Mouse (Mus musculus): ENCODE results near the gene Catsperd. TPM values are rescaled to one million over a fixed set of nuclear protein-coding genes. Genes with fewer than 3 reads are reported as not detected.

Catsperd gene
- polyA plus RNA-seq, 1 experiment from 2014 or later, result 0.56 TPM

DNA sequence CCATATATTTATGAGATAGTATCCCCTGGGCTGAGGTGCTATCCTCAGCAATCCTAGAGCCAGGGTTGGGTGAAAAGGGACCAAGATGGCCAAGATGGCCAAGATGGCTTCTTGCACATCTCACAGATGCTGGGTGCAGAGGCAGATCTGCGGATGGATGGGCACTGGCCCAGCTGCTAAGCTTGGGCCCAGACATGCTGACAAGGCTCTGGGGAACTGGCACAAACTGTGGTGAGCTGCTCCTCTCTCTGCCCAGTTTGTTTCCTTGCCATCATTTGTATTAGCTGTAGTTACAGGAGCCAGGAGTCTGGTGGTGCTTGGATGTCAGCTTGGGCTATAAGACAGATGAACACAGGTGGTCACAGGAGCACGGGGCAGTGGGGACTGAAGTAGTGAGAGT lies 56.7 kb downstream of the Catsperd start:
- Histone ChIP-seq H3K4me2 (replicated peaks; ENCODE audit: low read depth, low read length) (no peak overlapping the region), H3K9ac (ENCODE audit: low read depth, low read length) (no peak overlapping the region), H3K4me1 (replicated peaks; ENCODE audit: control insufficient read depth, insufficient read depth, low read length) (no peaks in the 10 kb centered on the region), H3K27me3 (ENCODE audit: control insufficient read depth, insufficient read depth, low read length) (no peaks in the 10 kb centered on the region), H3K36me3 (ENCODE audit: control insufficient read depth, insufficient read depth, low read length) (0 out of 2 replicates have a peak, but pooled peaks cover 8% of the 10 kb centered on the region), H3K9me3 (ENCODE audit: control insufficient read depth, low read length) (no peaks in the 10 kb centered on the region), H3K27ac (ENCODE audit: low read depth, low read length) (no peak overlapping the region), H3K4me3 (ENCODE audit: low read depth, low read length) (no peak overlapping the region)
- 94% methylated on average over 2 of the region's 2 CpGs for WGBS
- ATAC-seq (ENCODE audit: low FRiP score), result no peak
- no peak for DNase-seq (ENCODE audit: low spot score)

DNA sequence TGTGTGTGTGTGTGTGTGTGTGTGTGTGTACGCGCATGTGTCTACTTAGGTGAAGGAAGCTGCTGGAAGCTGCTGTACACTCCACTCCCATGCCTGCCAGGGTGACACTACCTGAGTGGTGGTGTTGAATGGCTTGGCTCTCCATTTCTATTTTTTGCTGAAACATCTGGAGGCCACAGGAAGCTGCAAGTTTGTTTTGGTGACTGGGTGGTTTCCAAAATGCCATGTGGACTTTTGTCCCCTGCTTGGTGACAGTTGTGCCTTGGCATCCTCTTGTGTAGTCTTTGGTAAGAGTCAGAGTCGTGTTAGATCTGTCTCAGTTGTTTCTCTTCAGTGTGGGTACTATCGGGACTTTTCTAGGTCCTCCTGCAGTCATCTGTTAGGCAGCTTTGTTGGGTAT lies 58.9 kb downstream of the Catsperd start:
- 0 out of 2 replicates have a peak, but pooled peaks cover 8% of the 10 kb centered on the region for H3K36me3 ChIP-seq (ENCODE audit: control insufficient read depth, insufficient read depth, low read length)
- H3K4me1 ChIP-seq (replicated peaks; ENCODE audit: control insufficient read depth, insufficient read depth, low read length), result no peaks in the 10 kb centered on the region
- WGBS, result 92% methylated on average over 4 of the region's 4 CpGs
- no peak overlapping the region for H3K4me3 ChIP-seq (ENCODE audit: low read depth, low read length)
- ATAC-seq (ENCODE audit: low FRiP score) (no peak), DNase-seq (ENCODE audit: low spot score) (no peak)
- H3K9me3 ChIP-seq (ENCODE audit: control insufficient read depth, low read length), result no peaks in the 10 kb centered on the region
- no peak overlapping the region for H3K27ac ChIP-seq (ENCODE audit: low read depth, low read length)
- H3K4me2 ChIP-seq (replicated peaks; ENCODE audit: low read depth, low read length), result no peak overlapping the region
- no peaks in the 10 kb centered on the region for H3K27me3 ChIP-seq (ENCODE audit: control insufficient read depth, insufficient read depth, low read length)
- no peak overlapping the region for H3K9ac ChIP-seq (ENCODE audit: low read depth, low read length)

GRCm38 (mm10) chr17:56688045-56688444 lies 60.1 kb downstream of the Catsperd start:
- DNase-seq (ENCODE audit: low spot score), result no peak
- Histone ChIP-seq H3K4me3 (ENCODE audit: low read depth, low read length) (no peak overlapping the region), H3K9ac (ENCODE audit: low read depth, low read length) (no peak overlapping the region), H3K36me3 (ENCODE audit: control insufficient read depth, insufficient read depth, low read length) (peaks cover 15% of the 10 kb centered on the region; the same call in 1 of the 2 replicates), H3K4me2 (replicated peaks; ENCODE audit: low read depth, low read length) (no peak overlapping the region), H3K27me3 (ENCODE audit: control insufficient read depth, insufficient read depth, low read length) (no peaks in the 10 kb centered on the region), H3K27ac (ENCODE audit: low read depth, low read length) (no peak overlapping the region), H3K4me1 (replicated peaks; ENCODE audit: control insufficient read depth, insufficient read depth, low read length) (no peaks in the 10 kb centered on the region), H3K9me3 (ENCODE audit: control insufficient read depth, low read length) (no peaks in the 10 kb centered on the region)
- no peak for ATAC-seq (ENCODE audit: low FRiP score)

- Histone ChIP-seq H3K36me3 (ENCODE audit: control insufficient read depth, insufficient read depth, low read length) (peaks cover 16% of the 10 kb centered on the region; the same call in 1 of the 2 replicates), H3K9ac (ENCODE audit: low read depth, low read length) (no peak overlapping the region), H3K4me3 (ENCODE audit: low read depth, low read length) (no peak overlapping the region), H3K27me3 (ENCODE audit: control insufficient read depth, insufficient read depth, low read length) (no peaks in the 10 kb centered on the region), H3K9me3 (ENCODE audit: control insufficient read depth, low read length) (no peaks in the 10 kb centered on the region), H3K27ac (ENCODE audit: low read depth, low read length) (no peak overlapping the region), H3K4me1 (replicated peaks; ENCODE audit: control insufficient read depth, insufficient read depth, low read length) (no peaks in the 10 kb centered on the region), H3K4me2 (replicated peaks; ENCODE audit: low read depth, low read length) (no peak overlapping the region)
- no peak for ATAC-seq (ENCODE audit: low FRiP score)
- 85% methylated on average over 2 of the region's 2 CpGs for WGBS
- no peak for DNase-seq (ENCODE audit: low spot score)
These were observed 60.7 kb downstream of the Catsperd start for GRCm38 (mm10) chr17:56688689-56689088.

DNA sequence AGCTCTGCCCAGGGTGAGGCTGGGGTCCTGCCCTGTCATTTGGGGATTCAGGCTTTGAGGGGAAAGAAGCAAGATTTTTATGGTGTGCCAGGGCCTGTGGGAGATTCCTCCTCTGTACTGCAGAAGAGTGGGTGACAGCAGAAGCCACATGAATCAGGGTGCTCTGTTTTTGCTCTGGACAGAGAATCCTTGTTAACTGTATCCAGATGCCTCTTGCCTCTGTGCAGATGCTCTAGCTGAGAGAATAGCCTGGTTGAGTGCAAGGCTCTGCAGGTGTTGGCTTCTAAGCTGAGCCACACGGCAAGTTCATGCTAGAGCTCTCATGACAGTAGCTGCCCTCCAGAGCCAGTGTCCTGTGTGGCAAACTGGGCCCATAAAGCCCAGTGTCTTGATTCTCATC lies 65.5 kb downstream of the Catsperd start:
- Histone ChIP-seq H3K36me3 (ENCODE audit: control insufficient read depth, insufficient read depth, low read length) (peaks cover 25% of the 10 kb centered on the region), H3K27ac (ENCODE audit: low read depth, low read length) (no peak overlapping the region)
- ATAC-seq (ENCODE audit: low FRiP score), result no peak

DNA sequence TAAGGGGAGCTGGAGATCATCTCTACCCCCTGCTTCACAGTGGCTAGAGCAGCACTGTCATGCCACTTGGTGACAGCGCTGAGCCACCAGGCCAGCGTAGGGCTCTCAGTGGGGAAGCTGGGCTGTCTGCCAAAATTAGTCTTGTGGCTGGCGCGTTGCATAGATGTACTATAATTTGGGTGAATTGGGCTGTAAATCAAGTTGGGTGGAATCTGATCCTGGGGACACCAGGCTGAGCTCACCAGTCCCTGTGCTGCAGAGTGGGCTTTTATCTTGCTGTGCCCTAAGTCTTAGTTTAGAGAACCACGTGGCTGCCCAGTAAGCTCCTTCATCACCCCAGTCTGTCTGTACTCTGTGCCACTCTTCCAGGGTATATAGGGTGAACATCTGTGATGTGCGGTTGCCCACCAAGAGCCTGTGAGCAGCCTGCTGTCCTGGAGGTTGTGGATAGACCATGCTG lies 65.9 kb downstream of the Catsperd start:
- Histone ChIP-seq H3K27ac (ENCODE audit: low read depth, low read length) (no peak overlapping the region), H3K9me3 (ENCODE audit: control insufficient read depth, low read length) (no peaks in the 10 kb centered on the region), H3K36me3 (ENCODE audit: control insufficient read depth, insufficient read depth, low read length) (peaks cover 28% of the 10 kb centered on the region), H3K4me3 (ENCODE audit: low read depth, low read length) (no peak overlapping the region), H3K4me2 (replicated peaks; ENCODE audit: low read depth, low read length) (no peak overlapping the region), H3K9ac (ENCODE audit: low read depth, low read length) (no peak overlapping the region), H3K4me1 (replicated peaks; ENCODE audit: control insufficient read depth, insufficient read depth, low read length) (no peaks in the 10 kb centered on the region), H3K27me3 (ENCODE audit: control insufficient read depth, insufficient read depth, low read length) (no peaks in the 10 kb centered on the region)
- no peak for DNase-seq (ENCODE audit: low spot score)
- WGBS, result 81% methylated on average over 6 of the region's 6 CpGs
- ATAC-seq (ENCODE audit: low FRiP score), result no peak

More for the DNA sequence above, 65.5 kb downstream of the Catsperd start:
- 73% methylated on average over 1 of the region's 1 CpGs for WGBS
- Histone ChIP-seq H3K27me3 (ENCODE audit: control insufficient read depth, insufficient read depth, low read length) (no peaks in the 10 kb centered on the region), H3K4me3 (ENCODE audit: low read depth, low read length) (no peak overlapping the region), H3K4me1 (replicated peaks; ENCODE audit: control insufficient read depth, insufficient read depth, low read length) (no peaks in the 10 kb centered on the region), H3K9ac (ENCODE audit: low read depth, low read length) (no peak overlapping the region), H3K9me3 (ENCODE audit: control insufficient read depth, low read length) (no peaks in the 10 kb centered on the region), H3K4me2 (replicated peaks; ENCODE audit: low read depth, low read length) (no peak overlapping the region)
- DNase-seq (ENCODE audit: low spot score), result no peak

- H3K36me3 ChIP-seq (ENCODE audit: control insufficient read depth, insufficient read depth, low read length), result peaks cover 30% of the 10 kb centered on the region
- H3K9ac ChIP-seq (ENCODE audit: low read depth, low read length), result no peak overlapping the region
- DNase-seq (ENCODE audit: low spot score) (no peak), ATAC-seq (ENCODE audit: low FRiP score) (no peak)
- WGBS, result 83% methylated on average over 2 of the region's 2 CpGs
- H3K9me3 ChIP-seq (ENCODE audit: control insufficient read depth, low read length), result no peaks in the 10 kb centered on the region
- no peak overlapping the region for H3K4me2 ChIP-seq (replicated peaks; ENCODE audit: low read depth, low read length)
- H3K4me3 ChIP-seq (ENCODE audit: low read depth, low read length), result no peak overlapping the region
- no peaks in the 10 kb centered on the region for H3K27me3 ChIP-seq (ENCODE audit: control insufficient read depth, insufficient read depth, low read length)
- no peaks in the 10 kb centered on the region for H3K4me1 ChIP-seq (replicated peaks; ENCODE audit: control insufficient read depth, insufficient read depth, low read length)
- H3K27ac ChIP-seq (ENCODE audit: low read depth, low read length), result no peak overlapping the region
These were observed 72.5 kb downstream of the Catsperd start for GRCm38 (mm10) chr17:56700451-56700850.

DNA sequence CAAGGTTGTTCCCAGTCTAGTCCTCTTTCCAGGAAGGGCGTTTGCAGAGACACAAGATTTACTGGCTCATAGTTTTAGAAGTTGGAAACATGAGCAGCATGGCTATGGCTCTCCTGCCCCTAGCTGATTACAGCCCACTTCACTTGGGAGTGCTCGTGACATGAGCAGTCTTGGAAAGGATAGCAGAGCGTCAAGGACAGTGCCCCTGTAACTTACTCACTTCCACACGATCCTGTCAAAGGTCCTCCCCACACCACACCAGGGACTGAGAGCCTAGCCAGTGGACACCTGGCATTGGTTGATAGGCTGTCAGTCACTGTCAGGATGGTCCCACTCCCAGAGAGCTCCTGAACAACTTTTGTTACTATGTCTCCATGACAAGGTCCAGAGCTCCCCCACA lies 75.1 kb downstream of the Catsperd start:
- Histone ChIP-seq H3K9me3 (ENCODE audit: control insufficient read depth, low read length) (no peaks in the 10 kb centered on the region), H3K4me3 (ENCODE audit: low read depth, low read length) (no peak overlapping the region), H3K27ac (ENCODE audit: low read depth, low read length) (no peak overlapping the region), H3K4me2 (replicated peaks; ENCODE audit: low read depth, low read length) (no peak overlapping the region), H3K36me3 (ENCODE audit: control insufficient read depth, insufficient read depth, low read length) (peaks cover 37% of the 10 kb centered on the region), H3K4me1 (replicated peaks; ENCODE audit: control insufficient read depth, insufficient read depth, low read length) (no peaks in the 10 kb centered on the region), H3K27me3 (ENCODE audit: control insufficient read depth, insufficient read depth, low read length) (no peaks in the 10 kb centered on the region), H3K9ac (ENCODE audit: low read depth, low read length) (no peak overlapping the region)
- DNase-seq (ENCODE audit: low spot score), result no peak
- ATAC-seq (ENCODE audit: low FRiP score), result no peak
- 86% methylated on average over 4 of the region's 4 CpGs for WGBS

- H3K27me3 ChIP-seq (ENCODE audit: control insufficient read depth, insufficient read depth, low read length), result no peaks in the 10 kb centered on the region
- H3K9ac ChIP-seq (ENCODE audit: low read depth, low read length), result no peak overlapping the region
- ATAC-seq (ENCODE audit: low FRiP score) (no peak), DNase-seq (ENCODE audit: low spot score) (no peak)
- peaks cover 50% of the 10 kb centered on the region for H3K36me3 ChIP-seq (ENCODE audit: control insufficient read depth, insufficient read depth, low read length)
- H3K9me3 ChIP-seq (ENCODE audit: control insufficient read depth, low read length), result no peaks in the 10 kb centered on the region
- H3K27ac ChIP-seq (ENCODE audit: low read depth, low read length), result no peak overlapping the region
- no peak overlapping the region for H3K4me2 ChIP-seq (replicated peaks; ENCODE audit: low read depth, low read length)
- no peak overlapping the region for H3K4me3 ChIP-seq (ENCODE audit: low read depth, low read length)
- H3K4me1 ChIP-seq (replicated peaks; ENCODE audit: control insufficient read depth, insufficient read depth, low read length), result no peaks in the 10 kb centered on the region
- 93% methylated on average over 1 of the region's 1 CpGs for WGBS
These were observed 78.6 kb downstream of the Catsperd start for GRCm38 (mm10) chr17:56706515-56706914.

Data from hindbrain, embryonic 11.5 days (tissue).